Mouse (Mus musculus) megakaryocyte progenitor cell, adult 5-6 weeks (primary cell): ENCODE data around the gene Neurod6. TPM values are rescaled to one million over a fixed set of nuclear protein-coding genes. Genes with fewer than 3 reads are reported as not detected.
A peak's percentile ranks its signal among the peaks of the same experiment; 100 is the strongest.

Source experiments
- ATAC-seq: replicated peaks from 2 replicates; pipeline ENCODE4 v1.8.0; 2016; ENCODE audit warnings: mild to moderate bottlenecking, moderate TSS enrichment, inconsistent platforms; ENCODE audit not compliant: poor library complexity
- total RNA-seq, 2 experiments: library from RNA; stranded (forward) in 1 of 2; stranded (reverse) in 1 of 2; fragments of 157-497, 149-512 nt in 1 of 2; fragments of 200-1000 nt in 1 of 2; gene quantifications; 2 replicates each; pipeline versions ENCODE4 v1.2.3 to v1.2.4; 2015 to 2017

Gene Neurod6
- total RNA-seq, 2 experiments from 2014 or later = not detected

DNA sequence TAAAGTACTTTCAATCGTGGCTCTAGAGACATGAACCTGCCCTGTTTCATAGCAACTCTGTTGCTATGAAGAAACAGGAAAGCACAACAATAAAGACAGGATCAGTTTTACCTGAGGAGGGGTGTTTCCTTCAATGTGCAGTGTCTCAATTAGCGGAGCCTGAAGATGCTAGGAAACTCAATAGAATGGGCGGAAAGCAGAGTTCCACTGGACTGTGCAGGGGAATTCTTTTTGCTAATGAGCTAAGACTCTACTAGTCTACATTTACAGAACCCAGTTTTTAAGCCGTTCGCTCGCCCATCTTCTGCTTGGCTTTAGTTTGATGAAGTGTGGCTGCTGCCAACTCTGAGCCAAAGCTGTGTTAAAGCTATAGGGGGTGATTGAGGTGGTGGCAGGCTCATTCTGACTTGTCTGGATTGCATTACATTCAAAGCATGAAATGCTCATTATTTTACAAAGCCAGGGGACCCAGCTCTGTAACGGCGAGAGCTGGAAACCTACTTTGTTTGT, 33.2 kb downstream of the Neurod6 start:
- no peak for ATAC-seq

DNA sequence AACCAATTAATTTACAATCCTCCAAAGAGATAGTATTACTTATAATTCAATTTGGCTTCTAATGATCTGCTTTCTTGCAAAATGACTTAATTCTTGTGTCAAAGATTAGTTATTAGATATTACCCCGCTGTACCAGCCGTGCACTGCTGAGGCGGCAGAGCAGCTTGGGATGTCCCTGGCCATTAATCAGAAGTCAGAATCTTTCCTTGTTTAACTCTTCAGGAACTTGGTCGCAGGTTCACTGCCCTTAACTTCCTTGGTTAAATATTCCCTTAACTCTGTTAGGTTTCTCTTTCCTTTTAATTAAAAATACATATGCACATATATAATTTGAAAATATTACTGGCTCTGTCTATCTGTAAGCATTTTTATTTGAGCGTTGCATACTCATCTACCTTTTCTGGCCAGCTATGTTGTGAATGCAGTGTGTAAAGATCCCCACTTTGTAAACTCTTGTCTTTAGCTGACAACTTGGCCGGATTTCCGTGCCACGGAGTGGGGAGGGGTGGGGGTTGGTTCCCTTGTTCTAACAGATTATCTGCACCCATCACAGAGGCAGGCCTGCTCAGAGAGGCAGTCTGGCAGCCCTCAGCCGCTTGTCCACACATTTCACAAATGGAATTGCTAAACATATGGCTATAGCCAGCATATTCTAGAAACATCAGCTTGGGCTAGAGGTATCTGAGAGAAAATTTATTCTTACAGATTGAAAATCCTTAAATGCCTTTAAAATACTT, 34.1 kb downstream of the Neurod6 start:
- no peak for ATAC-seq

DNA sequence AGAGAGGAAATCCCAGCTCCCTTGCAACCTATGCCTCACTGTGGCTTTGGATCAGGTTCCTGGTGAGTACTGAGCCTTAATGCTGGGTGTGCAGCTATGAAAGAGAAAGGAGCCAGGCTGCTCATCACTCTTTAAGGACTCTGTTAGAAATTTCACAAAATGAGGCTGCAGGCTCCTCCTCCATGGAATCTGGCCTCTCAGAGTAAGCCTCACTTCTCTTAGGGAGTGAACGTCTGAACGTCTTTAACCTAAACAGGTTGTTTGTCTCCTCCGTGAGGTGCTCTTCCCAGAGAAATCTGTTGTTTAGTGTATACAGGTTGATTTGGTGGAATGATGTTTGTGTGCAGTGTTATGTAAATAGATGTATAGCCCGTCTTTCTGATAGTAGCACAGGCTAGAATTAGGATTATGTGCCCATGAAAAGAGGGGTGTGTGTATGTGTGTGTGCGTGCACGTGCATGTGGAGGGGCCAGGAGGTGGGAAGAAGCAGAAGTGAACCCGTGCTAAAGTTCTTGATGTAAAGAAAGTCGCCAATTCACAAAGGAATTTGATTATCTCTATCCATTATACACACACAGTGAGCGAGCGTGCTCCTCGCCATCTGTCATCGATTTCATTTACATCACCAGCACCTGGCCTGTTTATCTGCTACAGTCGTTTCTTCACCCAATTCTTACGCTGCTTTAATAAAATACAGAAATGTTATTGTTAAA, 34.8 kb downstream of the Neurod6 start:
- ATAC-seq = no peak

DNA sequence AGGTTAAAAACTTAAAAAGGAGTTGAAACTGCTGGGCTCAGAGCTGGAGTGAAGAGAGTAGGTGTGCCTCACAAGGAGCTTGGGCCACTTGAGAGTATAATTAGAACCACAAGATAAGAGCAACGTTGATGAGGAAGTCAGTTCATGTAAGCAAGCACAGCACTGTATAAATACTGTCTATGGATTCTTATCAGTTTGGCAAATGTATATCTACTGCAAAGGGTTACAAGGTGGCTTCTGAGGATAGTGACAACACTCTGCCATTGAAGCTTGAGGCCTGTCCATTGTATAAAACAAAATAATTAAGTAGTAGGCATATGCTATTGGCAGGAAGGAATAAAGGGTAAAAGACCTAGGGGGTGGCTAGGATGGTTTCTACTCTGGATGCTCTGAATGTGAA, 46.4 kb downstream of the Neurod6 start:
- peak; percentile 96 for ATAC-seq

Other genes starting within 250 kb of the Neurod6 start
- not detected in 2 replicates for gene Adcyap1r1, start 229.3 kb downstream of the Neurod6 start, total RNA-seq (2015)
- gene Adcyap1r1, start 229.3 kb downstream of the Neurod6 start, total RNA-seq (2017) = 0.08 TPM in 1 of 2 replicates, not detected in the other
- not detected in 2 replicates for gene Itprid1, start 155.6 kb upstream of the Neurod6 start, total RNA-seq (2015)
- gene Itprid1, start 155.6 kb upstream of the Neurod6 start, total RNA-seq (2017) = not detected in 2 replicates